Mouse (Mus musculus): Measurements from ENCODE around the gene Ccdc83. TPM values are rescaled to one million over a fixed set of nuclear protein-coding genes. Genes with fewer than 3 reads are reported as not detected.
"Not testable (repeated sequence)": the region's sequence is repeated elsewhere in the genome, so short reads cannot be mapped to it uniquely, and the experiment has no call there.

Ccdc83 gene
- polyA plus RNA-seq, 1 experiment from 2014 or later, result not detected

GRCm38 (mm10) chr7:90259899-90260298, 5.7 kb downstream of the Ccdc83 start:
- Histone ChIP-seq H3K4me3 (no peak overlapping the region), H3K36me3 (no peaks in the 10 kb centered on the region), H3K9me3 (replicated peaks) (no peaks in the 10 kb centered on the region), H3K4me1 (replicated peaks) (no peaks in the 10 kb centered on the region), H3K9ac (no peak overlapping the region), H3K27ac (ENCODE audit: poor library complexity, severe bottlenecking) (no peak overlapping the region), H3K4me2 (no peak overlapping the region), H3K27me3 (replicated peaks) (no peaks in the 10 kb centered on the region)
- ATAC-seq (ENCODE audit: insufficient number of reproducible peaks, low FRiP score), result no peak
- WGBS, result 83% methylated on average over 2 of the region's 2 CpGs

GRCm38 (mm10) chr7:90258701-90259100, 6.9 kb downstream of the Ccdc83 start:
- Histone ChIP-seq H3K36me3 (no peaks in the 10 kb centered on the region), H3K4me2 (no peak overlapping the region), H3K9me3 (replicated peaks) (no peaks in the 10 kb centered on the region), H3K4me3 (no peak overlapping the region), H3K9ac (no peak overlapping the region), H3K27ac (ENCODE audit: poor library complexity, severe bottlenecking) (no peak overlapping the region), H3K27me3 (replicated peaks) (no peaks in the 10 kb centered on the region), H3K4me1 (replicated peaks) (no peaks in the 10 kb centered on the region)
- no peak for ATAC-seq (ENCODE audit: insufficient number of reproducible peaks, low FRiP score)
- WGBS, result 83% methylated on average over 2 of the region's 2 CpGs

GRCm38 (mm10) chr7:90252946-90253345, 12.6 kb downstream of the Ccdc83 start:
- H3K9me3 ChIP-seq (replicated peaks), result no peaks in the 10 kb centered on the region
- H3K9ac ChIP-seq, result no peak overlapping the region
- no peak overlapping the region for H3K27ac ChIP-seq (ENCODE audit: poor library complexity, severe bottlenecking)
- H3K4me2 ChIP-seq, result no peak overlapping the region
- no peak overlapping the region for H3K4me3 ChIP-seq
- H3K4me1 ChIP-seq (replicated peaks), result no peaks in the 10 kb centered on the region
- ATAC-seq (ENCODE audit: insufficient number of reproducible peaks, low FRiP score), result no peak
- no peaks in the 10 kb centered on the region for H3K36me3 ChIP-seq
- WGBS, result 68% methylated on average over 5 of the region's 5 CpGs
- no peaks in the 10 kb centered on the region for H3K27me3 ChIP-seq (replicated peaks)

GRCm38 (mm10) chr7:90243643-90244042, 21.9 kb downstream of the Ccdc83 start:
- Histone ChIP-seq H3K9me3 (replicated peaks) (no peaks in the 10 kb centered on the region), H3K4me3 (no peak overlapping the region), H3K36me3 (no peaks in the 10 kb centered on the region), H3K4me2 (no peak overlapping the region), H3K27ac (ENCODE audit: poor library complexity, severe bottlenecking) (no peak overlapping the region), H3K9ac (no peak overlapping the region), H3K4me1 (replicated peaks) (no peaks in the 10 kb centered on the region), H3K27me3 (replicated peaks) (no peaks in the 10 kb centered on the region)
- WGBS, result 51% methylated on average over 5 of the region's 5 CpGs
- no peak for ATAC-seq (ENCODE audit: insufficient number of reproducible peaks, low FRiP score)

- Histone ChIP-seq H3K27ac (ENCODE audit: poor library complexity, severe bottlenecking) (no peak overlapping the region), H3K27me3 (replicated peaks) (no peaks in the 10 kb centered on the region), H3K4me2 (no peak overlapping the region), H3K4me1 (replicated peaks) (no peaks in the 10 kb centered on the region), H3K9ac (no peak overlapping the region), H3K36me3 (no peaks in the 10 kb centered on the region), H3K4me3 (no peak overlapping the region), H3K9me3 (replicated peaks) (no peaks in the 10 kb centered on the region)
- 78% methylated on average over 6 of the region's 6 CpGs for WGBS
- no peak for ATAC-seq (ENCODE audit: insufficient number of reproducible peaks, low FRiP score)
These were observed 22.4 kb downstream of the Ccdc83 start for GRCm38 (mm10) chr7:90243151-90243550.

GRCm38 (mm10) chr7:90236289-90236905, 29.2 kb downstream of the Ccdc83 start:
- Histone ChIP-seq H3K4me2 (no peak overlapping the region), H3K27me3 (replicated peaks) (no peaks in the 10 kb centered on the region), H3K4me3 (no peak overlapping the region), H3K36me3 (no peaks in the 10 kb centered on the region), H3K9me3 (replicated peaks) (no peaks in the 10 kb centered on the region), H3K9ac (no peak overlapping the region), H3K4me1 (replicated peaks) (no peaks in the 10 kb centered on the region), H3K27ac (ENCODE audit: poor library complexity, severe bottlenecking) (no peak overlapping the region)
- ATAC-seq (ENCODE audit: insufficient number of reproducible peaks, low FRiP score), result no peak
- 53% methylated on average over 4 of the region's 4 CpGs for WGBS

GRCm38 (mm10) chr7:90233921-90234320, 31.7 kb downstream of the Ccdc83 start:
- no peak overlapping the region for H3K4me3 ChIP-seq

GRCm38 (mm10) chr7:90231431-90231830, 34.1 kb downstream of the Ccdc83 start:
- no peaks in the 10 kb centered on the region for H3K27me3 ChIP-seq (replicated peaks)
- WGBS, result 71% methylated on average over 9 of the region's 9 CpGs
- H3K9me3 ChIP-seq (replicated peaks), result no peaks in the 10 kb centered on the region
- H3K4me1 ChIP-seq (replicated peaks), result no peaks in the 10 kb centered on the region
- no peak overlapping the region for H3K4me2 ChIP-seq
- H3K27ac ChIP-seq (ENCODE audit: poor library complexity, severe bottlenecking), result no peak overlapping the region
- no peak overlapping the region for H3K9ac ChIP-seq
- no peak for ATAC-seq (ENCODE audit: insufficient number of reproducible peaks, low FRiP score)
- H3K4me3 ChIP-seq, result no peak overlapping the region
- no peaks in the 10 kb centered on the region for H3K36me3 ChIP-seq

More at GRCm38 (mm10) chr7:90233921-90234320, 31.7 kb downstream of the Ccdc83 start:
- H3K36me3 ChIP-seq, result no peaks in the 10 kb centered on the region
- no peak overlapping the region for H3K27ac ChIP-seq (ENCODE audit: poor library complexity, severe bottlenecking)
- no peak overlapping the region for H3K4me2 ChIP-seq
- no peaks in the 10 kb centered on the region for H3K4me1 ChIP-seq (replicated peaks)
- no peak for ATAC-seq (ENCODE audit: insufficient number of reproducible peaks, low FRiP score)
- no peaks in the 10 kb centered on the region for H3K27me3 ChIP-seq (replicated peaks)
- no peaks in the 10 kb centered on the region for H3K9me3 ChIP-seq (replicated peaks)
- WGBS, result 47% methylated on average over 4 of the region's 4 CpGs
- H3K9ac ChIP-seq, result no peak overlapping the region

GRCm38 (mm10) chr7:90228884-90229283, 36.7 kb downstream of the Ccdc83 start:
- H3K4me3 ChIP-seq; H3K4me2 ChIP-seq; H3K27me3 ChIP-seq (replicated peaks); H3K27ac ChIP-seq (ENCODE audit: poor library complexity, severe bottlenecking); H3K9me3 ChIP-seq (replicated peaks); H3K9ac ChIP-seq; H3K36me3 ChIP-seq; H3K4me1 ChIP-seq (replicated peaks); ATAC-seq (ENCODE audit: insufficient number of reproducible peaks, low FRiP score): not testable (repeated sequence)

GRCm38 (mm10) chr7:90228075-90228474, 37.5 kb downstream of the Ccdc83 start:
- no peak overlapping the region for H3K4me3 ChIP-seq
- no peaks in the 10 kb centered on the region for H3K4me1 ChIP-seq (replicated peaks)
- H3K9me3 ChIP-seq (replicated peaks), result no peaks in the 10 kb centered on the region
- ATAC-seq (ENCODE audit: insufficient number of reproducible peaks, low FRiP score), result no peak
- no peak overlapping the region for H3K27ac ChIP-seq (ENCODE audit: poor library complexity, severe bottlenecking)
- no peak overlapping the region for H3K4me2 ChIP-seq
- 83% methylated on average over 4 of the region's 4 CpGs for WGBS
- H3K9ac ChIP-seq, result no peak overlapping the region
- H3K36me3 ChIP-seq, result no peaks in the 10 kb centered on the region
- H3K27me3 ChIP-seq (replicated peaks), result no peaks in the 10 kb centered on the region

- H3K9me3 ChIP-seq (replicated peaks), result no peaks in the 10 kb centered on the region
- no peaks in the 10 kb centered on the region for H3K36me3 ChIP-seq
- 69% methylated on average over 2 of the region's 2 CpGs for WGBS
- ATAC-seq (ENCODE audit: insufficient number of reproducible peaks, low FRiP score), result no peak
- no peak overlapping the region for H3K4me3 ChIP-seq
- H3K4me1 ChIP-seq (replicated peaks), result no peaks in the 10 kb centered on the region
- no peak overlapping the region for H3K9ac ChIP-seq
- H3K27ac ChIP-seq (ENCODE audit: poor library complexity, severe bottlenecking), result no peak overlapping the region
- H3K27me3 ChIP-seq (replicated peaks), result no peaks in the 10 kb centered on the region
- H3K4me2 ChIP-seq, result no peak overlapping the region
These were observed 44.1 kb downstream of the Ccdc83 start for GRCm38 (mm10) chr7:90221487-90221886.

- 63% methylated on average over 5 of the region's 5 CpGs for WGBS
- no peaks in the 10 kb centered on the region for H3K9me3 ChIP-seq (replicated peaks)
- no peak for ATAC-seq (ENCODE audit: insufficient number of reproducible peaks, low FRiP score)
- H3K4me1 ChIP-seq (replicated peaks), result no peaks in the 10 kb centered on the region
- no peak overlapping the region for H3K4me3 ChIP-seq
- no peaks in the 10 kb centered on the region for H3K27me3 ChIP-seq (replicated peaks)
- H3K9ac ChIP-seq, result no peak overlapping the region
- no peaks in the 10 kb centered on the region for H3K36me3 ChIP-seq
- H3K4me2 ChIP-seq, result no peak overlapping the region
- no peak overlapping the region for H3K27ac ChIP-seq (ENCODE audit: poor library complexity, severe bottlenecking)
These were observed 47.5 kb downstream of the Ccdc83 start for GRCm38 (mm10) chr7:90218122-90218521.
